Mouse (Mus musculus) inflammation-experienced regulatory T-cells, adult 6 months (primary cell): ENCODE results near the gene Foxb2. TPM values are rescaled to one million over a fixed set of nuclear protein-coding genes. Genes with fewer than 3 reads are reported as not detected.

Experiments
- polyA plus RNA-seq, 3 experiments: library from polyadenylated mRNA; unstranded; fragments of 100-300 nt; shearing (Covaris generic); gene quantifications; one replicate each; pipeline ENCODE4 v1.2.1; 2017

The Foxb2 gene
- polyA plus RNA-seq, 3 experiments from 2014 or later, result not detected

Other genes with a start within 250 kb of the Foxb2 start
- 10 to 100 TPM; 29.2 to 58.1 (median 53.5) TPM for gene Vps13a, start 92.9 kb downstream of the Foxb2 start, polyA plus RNA-seq
- under 1 TPM; 0.05 to 0.26 (median 0.26) TPM for gene Prune2, start 82.3 kb upstream of the Foxb2 start, polyA plus RNA-seq